Mouse (Mus musculus): ENCODE data around the gene Zfyve1. TPM values are rescaled to one million over a fixed set of nuclear protein-coding genes. Genes with fewer than 3 reads are reported as not detected.

The Zfyve1 gene
- polyA plus RNA-seq, 1 experiment from 2014 or later: 16.9 TPM

GRCm38 (mm10) chr12:83535428-83535827 lies 61.6 kb downstream of the Zfyve1 start:
- ATAC-seq (ENCODE audit: low FRiP score, low TSS enrichment): no peak
- H3K27ac ChIP-seq (ENCODE audit: low read depth, low read length): no peak overlapping the region
- H3K4me3 ChIP-seq (ENCODE audit: low read length): no peak overlapping the region
- H3K4me2 ChIP-seq (replicated peaks; ENCODE audit: low read depth, low read length): no peak overlapping the region
- H3K4me1 ChIP-seq (ENCODE audit: control insufficient read depth, insufficient read depth, low read length): no peaks in the 10 kb centered on the region
- H3K27me3 ChIP-seq (ENCODE audit: control insufficient read depth, insufficient read depth, low read length): no peaks in the 10 kb centered on the region
- H3K9ac ChIP-seq (ENCODE audit: low read depth, low read length): no peak overlapping the region
- 91% methylated on average over 11 of the region's 11 CpGs for WGBS
- H3K9me3 ChIP-seq (ENCODE audit: control insufficient read depth, low read length): no peaks in the 10 kb centered on the region
- H3K36me3 ChIP-seq (ENCODE audit: control insufficient read depth, insufficient read depth, low read length): peaks cover 39% of the 10 kb centered on the region

- ATAC-seq (ENCODE audit: low FRiP score, low TSS enrichment): no peak
- Histone ChIP-seq H3K27me3 (ENCODE audit: control insufficient read depth, insufficient read depth, low read length) (no peaks in the 10 kb centered on the region), H3K4me3 (ENCODE audit: low read length) (no peak overlapping the region), H3K27ac (ENCODE audit: low read depth, low read length) (no peak overlapping the region), H3K9me3 (ENCODE audit: control insufficient read depth, low read length) (no peaks in the 10 kb centered on the region), H3K4me1 (ENCODE audit: control insufficient read depth, insufficient read depth, low read length) (no peaks in the 10 kb centered on the region), H3K36me3 (ENCODE audit: control insufficient read depth, insufficient read depth, low read length) (peaks cover 35% of the 10 kb centered on the region), H3K4me2 (replicated peaks; ENCODE audit: low read depth, low read length) (no peak overlapping the region), H3K9ac (ENCODE audit: low read depth, low read length) (no peak overlapping the region)
- WGBS: 85% methylated on average over 3 of the region's 3 CpGs
These were observed 62.8 kb downstream of the Zfyve1 start for GRCm38 (mm10) chr12:83534190-83534589.

- Histone ChIP-seq H3K27ac (ENCODE audit: low read depth, low read length) (no peak overlapping the region), H3K4me2 (replicated peaks; ENCODE audit: low read depth, low read length) (no peak overlapping the region), H3K4me1 (ENCODE audit: control insufficient read depth, insufficient read depth, low read length) (no peaks in the 10 kb centered on the region), H3K4me3 (ENCODE audit: low read length) (no peak overlapping the region), H3K9me3 (ENCODE audit: control insufficient read depth, low read length) (no peaks in the 10 kb centered on the region), H3K9ac (ENCODE audit: low read depth, low read length) (no peak overlapping the region), H3K27me3 (ENCODE audit: control insufficient read depth, insufficient read depth, low read length) (no peaks in the 10 kb centered on the region), H3K36me3 (ENCODE audit: control insufficient read depth, insufficient read depth, low read length) (peaks cover 27% of the 10 kb centered on the region)
- no peak for ATAC-seq (ENCODE audit: low FRiP score, low TSS enrichment)
- 95% methylated on average over 3 of the region's 3 CpGs for WGBS
These were observed 64.1 kb downstream of the Zfyve1 start for GRCm38 (mm10) chr12:83532966-83533365.

GRCm38 (mm10) chr12:83531992-83532391 lies 65.0 kb downstream of the Zfyve1 start:
- 87% methylated on average over 6 of the region's 6 CpGs for WGBS
- no peak overlapping the region for H3K4me3 ChIP-seq (ENCODE audit: low read length)
- H3K4me1 ChIP-seq (ENCODE audit: control insufficient read depth, insufficient read depth, low read length): no peaks in the 10 kb centered on the region
- no peak overlapping the region for H3K27ac ChIP-seq (ENCODE audit: low read depth, low read length)
- no peak overlapping the region for H3K4me2 ChIP-seq (replicated peaks; ENCODE audit: low read depth, low read length)
- H3K27me3 ChIP-seq (ENCODE audit: control insufficient read depth, insufficient read depth, low read length): no peaks in the 10 kb centered on the region
- no peak for ATAC-seq (ENCODE audit: low FRiP score, low TSS enrichment)
- H3K9ac ChIP-seq (ENCODE audit: low read depth, low read length): no peak overlapping the region
- H3K36me3 ChIP-seq (ENCODE audit: control insufficient read depth, insufficient read depth, low read length): peaks cover 27% of the 10 kb centered on the region
- no peaks in the 10 kb centered on the region for H3K9me3 ChIP-seq (ENCODE audit: control insufficient read depth, low read length)

GRCm38 (mm10) chr12:83528665-83529064 lies 68.4 kb downstream of the Zfyve1 start:
- Histone ChIP-seq H3K9ac (ENCODE audit: low read depth, low read length) (no peak overlapping the region), H3K36me3 (ENCODE audit: control insufficient read depth, insufficient read depth, low read length) (peaks cover 20% of the 10 kb centered on the region)
- 87% methylated on average over 5 of the region's 5 CpGs for WGBS

GRCm38 (mm10) chr12:83527816-83528215 lies 69.2 kb downstream of the Zfyve1 start:
- Histone ChIP-seq H3K27me3 (ENCODE audit: control insufficient read depth, insufficient read depth, low read length) (no peaks in the 10 kb centered on the region), H3K4me2 (replicated peaks; ENCODE audit: low read depth, low read length) (no peak overlapping the region), H3K9ac (ENCODE audit: low read depth, low read length) (no peak overlapping the region), H3K36me3 (ENCODE audit: control insufficient read depth, insufficient read depth, low read length) (peaks cover 14% of the 10 kb centered on the region), H3K9me3 (ENCODE audit: control insufficient read depth, low read length) (no peaks in the 10 kb centered on the region), H3K4me1 (ENCODE audit: control insufficient read depth, insufficient read depth, low read length) (no peaks in the 10 kb centered on the region), H3K27ac (ENCODE audit: low read depth, low read length) (no peak overlapping the region), H3K4me3 (ENCODE audit: low read length) (no peak overlapping the region)
- WGBS: 57% methylated on average over 6 of the region's 6 CpGs
- ATAC-seq (ENCODE audit: low FRiP score, low TSS enrichment): no peak

More at GRCm38 (mm10) chr12:83528665-83529064, 68.4 kb downstream of the Zfyve1 start:
- H3K4me2 ChIP-seq (replicated peaks; ENCODE audit: low read depth, low read length): no peak overlapping the region
- no peaks in the 10 kb centered on the region for H3K4me1 ChIP-seq (ENCODE audit: control insufficient read depth, insufficient read depth, low read length)
- no peaks in the 10 kb centered on the region for H3K9me3 ChIP-seq (ENCODE audit: control insufficient read depth, low read length)
- H3K27me3 ChIP-seq (ENCODE audit: control insufficient read depth, insufficient read depth, low read length): no peaks in the 10 kb centered on the region
- no peak overlapping the region for H3K4me3 ChIP-seq (ENCODE audit: low read length)
- no peak overlapping the region for H3K27ac ChIP-seq (ENCODE audit: low read depth, low read length)
- no peak for ATAC-seq (ENCODE audit: low FRiP score, low TSS enrichment)

- H3K27me3 ChIP-seq (ENCODE audit: control insufficient read depth, insufficient read depth, low read length): no peaks in the 10 kb centered on the region
- H3K4me3 ChIP-seq (ENCODE audit: low read length): no peak overlapping the region
- H3K4me2 ChIP-seq (replicated peaks; ENCODE audit: low read depth, low read length): no peak overlapping the region
- H3K27ac ChIP-seq (ENCODE audit: low read depth, low read length): no peak overlapping the region
- WGBS: 78% methylated on average over 18 of the region's 18 CpGs
- H3K4me1 ChIP-seq (ENCODE audit: control insufficient read depth, insufficient read depth, low read length): peaks cover 4% of the 10 kb centered on the region; the same call in 1 of the 2 replicates
- H3K36me3 ChIP-seq (ENCODE audit: control insufficient read depth, insufficient read depth, low read length): peaks cover 7% of the 10 kb centered on the region; the same call in 1 of the 2 replicates
- ATAC-seq (ENCODE audit: low FRiP score, low TSS enrichment): no peak
- no peak overlapping the region for H3K9ac ChIP-seq (ENCODE audit: low read depth, low read length)
- no peaks in the 10 kb centered on the region for H3K9me3 ChIP-seq (ENCODE audit: control insufficient read depth, low read length)
These were observed 71.0 kb downstream of the Zfyve1 start for GRCm38 (mm10) chr12:83525822-83526544.

GRCm38 (mm10) chr12:83524329-83524728 lies 72.7 kb downstream of the Zfyve1 start:
- 77% methylated on average over 5 of the region's 5 CpGs for WGBS
- no peak overlapping the region for H3K4me2 ChIP-seq (replicated peaks; ENCODE audit: low read depth, low read length)
- H3K36me3 ChIP-seq (ENCODE audit: control insufficient read depth, insufficient read depth, low read length): 0 out of 2 replicates have a peak, but pooled peaks cover 3% of the 10 kb centered on the region
- H3K27ac ChIP-seq (ENCODE audit: low read depth, low read length): no peak overlapping the region
- H3K9me3 ChIP-seq (ENCODE audit: control insufficient read depth, low read length): no peaks in the 10 kb centered on the region
- H3K27me3 ChIP-seq (ENCODE audit: control insufficient read depth, insufficient read depth, low read length): no peaks in the 10 kb centered on the region
- peaks cover 5% of the 10 kb centered on the region; the same call in 1 of the 2 replicates for H3K4me1 ChIP-seq (ENCODE audit: control insufficient read depth, insufficient read depth, low read length)
- ATAC-seq (ENCODE audit: low FRiP score, low TSS enrichment): no peak
- no peak overlapping the region for H3K4me3 ChIP-seq (ENCODE audit: low read length)
- H3K9ac ChIP-seq (ENCODE audit: low read depth, low read length): no peak overlapping the region

- H3K9ac ChIP-seq (ENCODE audit: low read depth, low read length): no peak overlapping the region
These were observed 73.1 kb downstream of the Zfyve1 start for GRCm38 (mm10) chr12:83523892-83524291.

More at GRCm38 (mm10) chr12:83523892-83524291, 73.1 kb downstream of the Zfyve1 start:
- Histone ChIP-seq H3K36me3 (ENCODE audit: control insufficient read depth, insufficient read depth, low read length) (0 out of 2 replicates have a peak, but pooled peaks cover 3% of the 10 kb centered on the region), H3K4me1 (ENCODE audit: control insufficient read depth, insufficient read depth, low read length) (peaks cover 5% of the 10 kb centered on the region; the same call in 1 of the 2 replicates), H3K4me2 (replicated peaks; ENCODE audit: low read depth, low read length) (no peak overlapping the region), H3K9me3 (ENCODE audit: control insufficient read depth, low read length) (no peaks in the 10 kb centered on the region), H3K4me3 (ENCODE audit: low read length) (no peak overlapping the region), H3K27me3 (ENCODE audit: control insufficient read depth, insufficient read depth, low read length) (no peaks in the 10 kb centered on the region), H3K27ac (ENCODE audit: low read depth, low read length) (no peak overlapping the region)
- 49% methylated on average over 4 of the region's 4 CpGs for WGBS
- no peak for ATAC-seq (ENCODE audit: low FRiP score, low TSS enrichment)

Data from kidney, embryonic 14.5 days (tissue).